ENCODE assay signal across 20 mouse cellular contexts in genomic region chr7:111240234-111240826, GRCm38 (mm10).
DNase-seq lines count a peak whose midpoint lies in the region; ATAC-seq and TF ChIP-seq lines count a peak whose summit lies in the region.
"Had no signal": no experiment of that assay in that cellular context is flagged by ENCODE, and none has a peak within 500 bp of the region (broad histone marks: within the 10 kb centered on the region; RNA-seq: fewer than 3 reads in every experiment).

No protein-coding gene starts in this region.

- H3K4me2 ChIP-seq in kidney, postnatal 0 days (ENCODE audit: low read length): no peak overlapping the region
- no peak overlapping the region for H3K4me2 ChIP-seq in kidney, embryonic 14.5 days (replicated peaks; ENCODE audit: low read depth, low read length)
- H3K4me2 ChIP-seq: liver, embryonic 12.5 days; stomach, embryonic 15.5 days had no signal

- no peak overlapping the region for H3K4me3 ChIP-seq in kidney, postnatal 0 days (replicated peaks; ENCODE audit: low read depth, low read length)
- no peak overlapping the region for H3K4me3 ChIP-seq in kidney, embryonic 14.5 days (ENCODE audit: low read length)
- H3K4me3 ChIP-seq: hindbrain, embryonic 10.5 days; liver, embryonic 12.5 days; megakaryocyte, embryonic 14.5 days; stomach, embryonic 15.5 days had no signal

- 32% methylated on average over 9 of the region's 9 CpGs for WGBS in kidney, postnatal 0 days
- 40% methylated on average over 9 of the region's 9 CpGs for WGBS in kidney, embryonic 14.5 days

- H3K9ac ChIP-seq in kidney, postnatal 0 days (ENCODE audit: low read depth, low read length): no peak overlapping the region
- H3K9ac ChIP-seq in kidney, embryonic 14.5 days (ENCODE audit: low read depth, low read length): no peak overlapping the region
- H3K9ac ChIP-seq: liver, embryonic 12.5 days; stomach, embryonic 15.5 days had no signal

- no peaks in the 10 kb centered on the region for H3K36me3 ChIP-seq in kidney, postnatal 0 days (ENCODE audit: insufficient read depth, low read length)
- no peaks in the 10 kb centered on the region for H3K36me3 ChIP-seq in kidney, embryonic 14.5 days (ENCODE audit: control insufficient read depth, insufficient read depth, low read length)
- H3K36me3 ChIP-seq: hindbrain, embryonic 10.5 days; liver, embryonic 12.5 days; stomach, embryonic 15.5 days had no signal

- TF ChIP-seq CTCF in kidney, postnatal 0 days (IDR thresholded peaks at IDR 0.05; ENCODE audit: low read depth): no peak

- no peak for ATAC-seq in kidney, postnatal 0 days (replicated peaks; ENCODE audit: low FRiP score, low read depth)
- no peak; the same call in 1 of the 2 replicates for ATAC-seq in kidney, embryonic 14.5 days (ENCODE audit: low FRiP score, low TSS enrichment)
- ATAC-seq: forebrain, embryonic 16.5 days; inflammation-experienced regulatory T-cells, adult 6 months; liver, embryonic 12.5 days had no signal

- no peak overlapping the region for H3K27ac ChIP-seq in kidney, postnatal 0 days
- H3K27ac ChIP-seq in kidney, embryonic 14.5 days (ENCODE audit: low read depth, low read length): no peak overlapping the region
- H3K27ac ChIP-seq: hindbrain, embryonic 10.5 days; liver, embryonic 12.5 days; stomach, embryonic 15.5 days had no signal

- no peaks in the 10 kb centered on the region for H3K9me3 ChIP-seq in kidney, postnatal 0 days (replicated peaks; ENCODE audit: low read length)
- H3K9me3 ChIP-seq in kidney, embryonic 14.5 days (ENCODE audit: control insufficient read depth, low read length): 0 out of 2 replicates have a peak, but pooled peaks cover 4% of the 10 kb centered on the region
- H3K9me3 ChIP-seq: hindbrain, embryonic 10.5 days; liver, embryonic 12.5 days; stomach, embryonic 15.5 days had no signal

- intact Hi-C loops in left cerebral cortex, postnatal 36 days (cut with DNase I): loop anchor here (10.0 kb wide), 4 partner anchors 156 to 534 kb away; partner anchors contain the start of genes Eif4g2 and Galnt18
- intact Hi-C loops in left cerebral cortex, postnatal 10 days (cut with DNase I): loop anchor here (5.0 to 10.0 kb wide), 2 partner anchors 43 to 156 kb away; partner anchors contain the start of gene Eif4g2

- H3K4me1 ChIP-seq in kidney, postnatal 0 days (replicated peaks; ENCODE audit: insufficient read depth, low read length): no peaks in the 10 kb centered on the region
- peaks cover 4% of the 10 kb centered on the region; the same call in 1 of the 2 replicates for H3K4me1 ChIP-seq in kidney, embryonic 14.5 days (ENCODE audit: control insufficient read depth, insufficient read depth, low read length)
- H3K4me1 ChIP-seq: hindbrain, embryonic 10.5 days; liver, embryonic 12.5 days; stomach, embryonic 15.5 days had no signal

- DNase-seq in gastrocnemius, adult 18-20 months (ENCODE audit: low spot score): peak; percentile 31
- no peak for DNase-seq in gastrocnemius, postnatal 4 days (ENCODE audit: low spot score in 2 of 2)
- peak; percentile 67 for DNase-seq in kidney, postnatal 0 days (ENCODE audit: low spot score)
- peak; percentile 52 for DNase-seq in forelimb bud, embryonic 11.5 days (ENCODE audit: low read depth, low spot score)
- DNase-seq in hindlimb bud, embryonic 11.5 days (ENCODE audit: extremely low spot score, low read depth, low spot score): peak; percentile 26
- DNase-seq in left cerebral cortex, postnatal 36 days (ENCODE audit: low spot score in 2 of 2): no peak
- DNase-seq in left cerebral cortex, postnatal 10 days (ENCODE audit: extremely low spot score in 1 of 2, low spot score in 2 of 2): no peak
- DNase-seq: B cell, adult 2 months; cerebellum, adult 9-10 months; embryo, embryonic 11 days; gastrocnemius, postnatal 14 days; right cerebral cortex, adult 18-20 months; spleen, adult 18-20 months had no signal

- no peaks in the 10 kb centered on the region for H3K27me3 ChIP-seq in kidney, postnatal 0 days (ENCODE audit: insufficient read depth, low read length)
- H3K27me3 ChIP-seq in kidney, embryonic 14.5 days (ENCODE audit: control insufficient read depth, insufficient read depth, low read length): no peaks in the 10 kb centered on the region
- H3K27me3 ChIP-seq: stomach, embryonic 15.5 days had no signal

Comparison
In these comparisons a context has a peak if more than half of its experiments do, and no peak if none do; other contexts are left out.
1. DNase-seq: peak in gastrocnemius, adult 18-20 months (single experiment), kidney, postnatal 0 days (single experiment), forelimb bud, embryonic 11.5 days (single experiment) and hindlimb bud, embryonic 11.5 days (single experiment); none in gastrocnemius, postnatal 4 days (0 of 2), left cerebral cortex, postnatal 36 days (0 of 2) and left cerebral cortex, postnatal 10 days (0 of 2).